Mouse (Mus musculus) c-Kit-positive CD71-positive TER-119-positive erythroid progenitor cells, embryonic 14.5 days (primary cell): Measurements from ENCODE around the gene Zdhhc15.
A peak's percentile ranks its signal among the peaks of the same experiment; 100 is the strongest.
"Not testable (repeated sequence)": the region's sequence is repeated elsewhere in the genome, so short reads cannot be mapped to it uniquely, and the experiment has no call there.

Source experiments
- DNase-seq: peaks from one replicate; pipeline ENCODE4 v3.0.0-alpha.2; 2013; ENCODE audit warnings: low spot score

The Zdhhc15 gene

DNA sequence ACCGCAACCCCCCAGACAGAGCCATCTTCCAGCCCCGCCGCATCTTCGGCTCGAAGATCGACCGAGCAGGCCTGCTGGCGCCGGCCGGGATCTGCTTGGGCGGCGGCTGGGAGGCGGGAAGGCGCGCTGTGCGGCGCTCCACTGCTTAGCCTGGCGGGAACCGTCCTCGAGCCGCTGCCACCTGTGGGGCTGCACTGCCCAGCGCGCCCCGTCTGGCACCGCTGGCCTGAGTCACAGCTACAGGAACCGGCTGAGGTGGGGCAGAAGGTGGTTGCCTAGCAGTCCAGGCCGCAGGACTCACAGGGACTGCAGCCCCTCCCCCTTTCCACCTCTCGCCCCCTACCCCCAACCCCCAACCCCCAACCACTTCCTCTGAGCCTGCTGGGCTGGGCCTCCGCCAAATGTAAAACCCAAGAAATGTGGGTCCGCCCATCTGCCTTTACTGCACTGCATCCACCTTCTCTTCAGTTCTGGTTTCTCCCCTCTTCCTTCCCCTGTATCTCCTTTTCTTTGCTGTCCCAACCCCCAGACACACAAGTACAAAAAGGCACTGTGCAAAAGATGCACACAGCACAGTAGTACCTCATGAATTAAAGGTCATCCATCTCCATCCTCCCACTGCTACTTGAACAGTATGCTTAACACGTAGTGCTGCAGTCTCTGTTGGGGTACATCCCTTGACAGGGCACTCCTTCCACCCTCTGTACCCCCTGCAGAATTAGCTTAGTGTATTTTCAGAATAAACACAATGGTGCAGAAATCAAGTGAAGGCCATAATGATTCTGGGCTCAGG is at the start of gene Zdhhc15:
TSS of gene Zdhhc15 (minus strand) at position 308 of the 793 bp plus-strand sequence.
- DNase-seq = peak; percentile 38

- DNase-seq = no peak
Observed at GRCm38 (mm10) chrX:104707935-104708334, 37.1 kb upstream of the Zdhhc15 start.

DNA sequence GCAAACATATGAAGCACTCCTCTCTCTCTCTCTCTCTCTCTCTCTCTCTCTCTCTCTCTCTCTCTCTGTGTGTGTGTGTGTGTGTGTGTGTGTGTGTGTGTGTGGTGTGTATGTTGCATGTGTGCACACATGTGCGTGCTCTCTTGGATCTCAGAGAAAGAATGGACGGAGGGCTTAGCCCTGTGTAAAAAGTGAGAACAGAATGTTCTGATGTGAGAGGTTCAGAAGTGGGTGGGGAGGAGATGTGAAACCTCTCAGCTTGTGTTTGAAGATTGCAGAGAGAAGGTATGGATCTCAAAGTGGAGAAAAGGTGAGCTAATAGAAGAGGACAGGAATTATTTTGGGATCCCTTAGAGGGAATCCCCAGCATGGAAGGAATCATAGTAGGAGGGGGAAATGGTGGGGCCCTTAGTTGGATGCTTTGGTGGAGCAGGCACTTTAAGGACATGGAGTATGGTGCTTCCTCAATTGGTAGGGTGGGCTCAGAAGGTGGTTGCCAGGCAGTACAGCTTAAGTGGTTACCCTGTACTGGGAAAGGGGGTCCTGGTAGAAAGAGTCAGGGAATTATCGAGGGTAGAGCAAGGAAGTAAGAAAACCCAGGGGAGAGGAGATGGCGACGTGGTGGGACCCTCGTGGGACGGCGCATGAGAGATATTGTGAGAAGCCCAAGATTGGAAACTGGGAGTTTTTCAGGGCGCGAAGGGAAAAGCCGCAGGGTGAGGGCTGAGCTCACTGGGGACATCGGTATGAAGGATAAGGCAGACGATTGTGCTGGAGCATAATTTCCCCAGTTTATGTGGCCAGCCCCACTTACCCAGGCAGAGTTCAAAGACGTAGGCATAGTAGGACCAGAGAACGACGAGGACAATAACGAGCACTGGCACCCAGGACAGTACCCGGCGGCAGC is 761 bp downstream of the Zdhhc15 start:
- peak; percentile 4 for DNase-seq

- DNase-seq = no peak
Observed at GRCm38 (mm10) chrX:104656976-104657375, 13.9 kb downstream of the Zdhhc15 start.

GRCm38 (mm10) chrX:104612531-104612930 is 58.3 kb downstream of the Zdhhc15 start:
- DNase-seq = no peak

DNA sequence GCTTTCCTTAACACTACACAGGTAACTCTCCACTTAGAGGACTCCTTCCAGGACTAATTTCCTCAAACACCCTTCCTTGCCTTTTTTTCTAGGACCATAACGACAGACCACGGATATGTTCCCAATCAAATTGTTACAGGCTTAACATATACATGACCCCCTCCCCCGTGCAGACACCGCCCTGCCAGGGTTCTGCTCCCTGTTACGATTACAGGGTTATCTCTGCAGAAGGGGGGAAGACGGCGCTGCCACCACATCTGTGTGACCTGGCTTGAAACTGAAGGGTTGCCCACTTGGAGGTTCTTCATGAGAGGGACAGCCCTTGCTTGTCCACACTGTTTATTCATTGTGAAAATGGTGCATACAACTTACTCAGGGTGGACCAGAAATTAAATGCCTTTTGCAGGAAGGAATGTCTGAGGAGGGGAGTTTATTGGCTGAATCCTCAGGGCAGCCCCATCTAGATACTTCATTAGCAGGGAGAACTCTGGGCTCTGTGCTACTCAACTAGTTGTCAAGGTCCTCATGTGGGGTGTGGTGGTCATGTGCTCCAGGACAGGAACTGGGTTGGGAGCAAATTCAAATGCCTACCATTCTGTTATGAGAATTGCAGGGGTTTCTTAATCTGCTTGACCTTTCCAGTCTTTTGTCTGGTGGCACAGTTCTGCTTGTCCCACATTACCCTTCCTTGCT is 67.0 kb downstream of the Zdhhc15 start:
- DNase-seq = not testable (repeated sequence)

DNA sequence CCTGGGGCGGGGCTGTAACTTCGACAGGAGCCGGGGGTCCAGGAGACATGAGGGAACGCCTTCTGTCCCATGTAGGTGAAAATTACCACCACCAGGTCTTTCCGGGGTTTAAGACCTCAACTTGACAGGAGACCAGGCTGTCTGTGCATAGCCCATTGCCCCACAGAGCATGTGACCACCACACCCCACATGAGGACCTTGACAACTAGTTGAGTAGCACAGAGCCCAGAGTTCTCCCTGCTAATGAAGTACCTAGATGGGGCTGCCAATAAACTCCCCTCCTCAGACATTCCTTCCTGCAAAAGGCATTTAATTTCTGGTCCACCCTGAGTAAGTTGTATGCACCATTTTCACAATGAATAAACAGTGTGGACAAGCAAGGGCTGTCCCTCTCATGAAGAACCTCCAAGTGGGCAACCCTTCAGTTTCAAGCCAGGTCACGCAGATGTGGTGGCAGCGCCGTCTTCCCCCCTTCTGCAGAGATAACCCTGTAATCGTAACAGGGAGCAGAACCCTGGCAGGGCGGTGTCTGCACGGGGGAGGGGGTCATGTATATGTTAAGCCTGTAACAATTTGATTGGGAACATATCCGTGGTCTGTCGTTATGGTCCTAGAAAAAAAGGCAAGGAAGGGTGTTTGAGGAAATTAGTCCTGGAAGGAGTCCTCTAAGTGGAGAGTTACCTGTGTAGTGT is 68.5 kb downstream of the Zdhhc15 start:
- not testable (repeated sequence) for DNase-seq

DNA sequence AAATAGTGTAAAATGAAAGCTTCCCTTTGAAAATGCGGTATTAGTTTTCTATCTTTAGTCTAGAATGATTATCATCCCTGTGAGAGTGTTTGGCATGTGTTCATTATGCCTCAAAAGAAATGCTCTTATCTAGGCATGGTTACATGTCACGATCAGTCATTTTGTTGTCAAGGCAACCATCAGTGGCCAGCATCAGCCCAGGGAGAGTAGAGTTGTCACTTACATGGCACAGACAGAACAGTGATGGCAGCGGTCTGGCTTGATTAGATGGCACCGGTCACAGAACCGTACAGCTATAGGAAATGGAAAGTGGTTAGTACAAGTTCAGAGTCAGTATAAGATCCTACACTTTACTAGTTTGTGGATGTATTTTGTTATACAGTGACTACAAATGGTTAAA is 96.9 kb downstream of the Zdhhc15 start:
- no peak for DNase-seq

DNA sequence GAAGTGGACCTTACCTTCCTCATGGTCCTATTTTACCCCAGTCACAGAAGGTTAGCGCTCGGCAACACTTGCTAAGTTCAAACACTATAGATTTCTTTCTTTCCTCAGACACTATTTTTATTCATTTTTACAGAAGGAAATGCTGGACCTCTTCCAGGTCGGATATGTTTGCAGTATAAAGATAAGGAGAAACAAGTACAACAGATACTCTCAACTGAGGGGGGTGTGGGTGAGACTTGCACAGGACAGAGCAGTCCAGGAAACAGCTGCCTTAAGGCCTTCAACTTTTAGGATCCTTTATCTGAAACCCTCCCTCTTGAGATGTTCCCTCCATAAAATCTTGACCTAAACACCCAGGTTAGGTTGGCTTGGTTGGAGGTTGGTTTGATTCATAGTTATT is 103.4 kb downstream of the Zdhhc15 start:
- DNase-seq = peak; percentile 16

DNA sequence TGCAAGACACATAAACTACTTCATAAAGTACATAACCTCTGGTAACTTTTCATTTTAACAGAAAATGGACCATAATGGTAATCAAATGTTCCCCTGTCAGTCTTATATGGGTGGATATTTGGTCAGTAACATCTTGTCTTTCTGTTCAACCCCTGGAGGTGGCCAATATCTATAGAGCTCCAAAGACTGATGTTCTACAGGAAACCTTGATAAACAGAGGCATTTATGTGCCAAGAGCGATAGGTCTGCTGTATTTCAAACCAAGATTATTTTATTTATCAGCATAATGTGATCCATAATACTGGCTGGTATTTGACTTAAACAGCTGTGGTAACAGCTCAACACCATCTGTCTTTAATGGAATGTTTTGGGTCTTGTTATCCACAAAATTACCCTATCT is 125.6 kb downstream of the Zdhhc15 start:
- peak; percentile 30 for DNase-seq

DNA sequence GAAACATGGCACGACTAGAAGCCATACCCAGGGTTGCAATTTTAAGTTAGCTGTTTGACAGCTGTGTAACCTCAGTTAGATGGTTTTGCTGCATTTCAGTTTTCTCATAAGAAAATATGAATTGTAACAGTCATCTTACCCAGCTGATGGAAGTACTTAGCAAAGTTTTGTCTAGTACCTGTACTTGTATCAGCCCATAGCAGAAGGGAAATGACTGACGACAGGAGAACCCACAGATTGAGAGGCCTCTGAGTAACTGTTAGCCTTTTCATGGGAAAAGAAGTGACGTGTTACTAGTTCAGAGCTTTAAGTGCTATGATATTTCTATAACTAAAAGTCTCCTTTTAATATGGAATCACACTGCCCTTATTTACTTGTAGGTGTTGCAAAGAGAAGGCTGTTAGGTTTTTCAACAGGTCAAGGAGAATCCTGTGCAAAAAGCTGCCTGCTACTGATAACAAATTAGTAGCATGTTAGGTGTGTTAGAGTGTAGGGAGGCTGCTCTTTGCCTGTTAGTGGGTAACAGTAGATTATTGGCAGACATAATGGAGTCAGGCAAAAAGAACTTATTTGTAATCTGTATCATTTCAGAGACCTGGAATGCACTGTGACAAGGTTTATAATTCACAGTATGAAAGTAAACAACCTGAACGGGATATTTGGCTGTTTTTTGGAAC is 126.8 kb downstream of the Zdhhc15 start:
- peak; percentile 42 for DNase-seq

- peak; percentile 11 for DNase-seq
Observed at GRCm38 (mm10) chrX:104542635-104543034, 128.2 kb downstream of the Zdhhc15 start.

DNA sequence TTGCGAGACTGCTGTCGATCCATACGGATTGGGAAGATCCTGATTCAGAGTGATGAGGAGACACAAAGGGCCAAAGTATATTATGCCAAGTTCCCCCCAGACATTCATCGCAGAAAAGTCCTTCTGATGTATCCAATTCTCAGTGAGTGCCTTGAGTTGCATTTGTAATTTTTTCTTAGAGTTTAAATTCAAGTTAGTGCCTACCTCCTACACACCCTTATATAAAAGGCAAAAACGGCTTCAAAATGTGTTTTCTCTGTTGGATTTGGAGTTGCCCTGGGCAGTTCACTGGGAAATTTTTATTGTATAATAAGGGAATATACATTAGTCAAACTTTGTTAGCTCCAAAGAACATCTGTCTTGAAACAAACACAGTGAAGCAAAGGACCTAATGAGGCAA is 169.1 kb downstream of the Zdhhc15 start:
- no peak for DNase-seq

DNA sequence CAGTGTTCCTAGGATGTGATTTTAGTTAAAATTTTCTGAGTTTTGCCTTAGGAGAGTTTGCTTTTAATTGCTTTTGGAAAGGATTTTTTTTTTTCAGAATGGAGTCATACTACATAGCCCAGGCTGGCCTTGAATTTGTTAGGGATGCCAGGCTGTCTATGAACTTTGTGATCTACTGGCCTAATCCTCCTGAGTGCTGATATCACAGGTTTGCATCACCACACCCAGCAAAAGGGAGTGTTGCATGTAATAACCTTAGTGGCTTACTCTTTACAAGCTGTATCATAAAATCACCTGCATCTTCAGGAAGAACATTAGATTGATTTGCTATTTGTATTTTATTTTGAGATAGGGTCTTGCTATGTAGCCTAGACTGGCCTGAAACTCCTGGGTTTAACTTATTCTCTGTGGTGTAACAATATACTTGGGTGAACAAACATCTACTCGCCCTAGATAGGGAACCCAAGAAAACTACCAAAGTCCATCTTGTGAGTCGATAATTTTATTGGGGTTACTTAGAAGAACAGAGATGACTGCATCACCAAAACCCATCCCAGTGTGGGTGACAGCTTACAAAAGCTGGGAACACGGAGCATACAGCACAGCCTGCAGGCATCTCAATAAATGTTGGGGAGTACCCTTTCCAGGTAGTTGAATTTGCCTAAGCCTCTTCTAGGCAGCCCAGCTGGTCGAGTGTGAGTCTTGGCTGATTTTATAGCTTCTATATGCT is 181.1 kb downstream of the Zdhhc15 start:
- DNase-seq = no peak

GRCm38 (mm10) chrX:104488870-104489467 is 181.9 kb downstream of the Zdhhc15 start:
- DNase-seq = no peak

GRCm38 (mm10) chrX:104488036-104488435 is 182.8 kb downstream of the Zdhhc15 start:
- no peak for DNase-seq
